Mouse (Mus musculus): ENCODE results near the gene Gm4301.
A peak's percentile ranks its signal among the peaks of the same experiment; 100 is the strongest.
"Not testable (repeated sequence)": the region's sequence is repeated elsewhere in the genome, so short reads cannot be mapped to it uniquely, and the experiment has no call there.

Gene Gm4301

DNA sequence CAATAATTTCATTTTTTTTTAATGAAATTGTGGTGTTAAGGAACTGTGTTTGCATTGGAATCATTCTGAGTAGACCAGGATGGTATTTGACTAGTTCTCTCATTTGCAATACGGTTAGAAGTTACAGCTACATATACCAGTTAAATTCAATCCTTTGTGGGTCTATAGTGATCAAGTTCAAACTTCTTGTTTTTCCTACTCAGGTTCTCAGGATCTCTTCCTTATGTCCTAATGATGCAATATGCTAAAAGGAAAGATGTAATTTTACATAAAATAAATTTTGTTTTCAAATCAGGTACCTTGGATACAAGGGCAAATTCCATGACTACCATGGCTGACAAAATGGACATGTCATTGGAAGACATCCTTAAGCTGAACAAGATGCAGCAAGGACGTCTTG, at the start of gene Gm4301:
Gene Gm4301 (plus strand): TSS at position 301 of the 400 bp plus-strand sequence.
- DNase-seq, result not testable (repeated sequence)

DNA sequence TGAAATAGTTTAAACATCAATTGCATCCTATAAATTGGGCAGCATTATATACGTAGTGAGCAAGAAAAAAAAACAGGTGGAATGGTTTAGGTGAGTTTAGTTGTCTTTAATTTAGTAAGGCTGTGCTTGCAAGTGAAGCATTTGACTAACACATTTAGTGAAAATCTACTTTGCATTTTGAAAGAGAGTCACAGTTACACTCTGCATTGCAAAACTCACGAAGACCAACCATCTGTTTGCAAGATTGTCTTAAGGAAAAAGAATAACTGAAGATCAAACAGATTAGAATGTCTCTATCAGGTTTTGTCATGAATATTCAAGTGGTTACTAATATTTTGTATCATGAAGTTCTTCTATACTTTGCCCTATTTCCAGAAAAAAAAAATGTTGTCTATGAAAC, 39.4 kb upstream of the Gm4301 start:
- DNase-seq, result no peak

DNA sequence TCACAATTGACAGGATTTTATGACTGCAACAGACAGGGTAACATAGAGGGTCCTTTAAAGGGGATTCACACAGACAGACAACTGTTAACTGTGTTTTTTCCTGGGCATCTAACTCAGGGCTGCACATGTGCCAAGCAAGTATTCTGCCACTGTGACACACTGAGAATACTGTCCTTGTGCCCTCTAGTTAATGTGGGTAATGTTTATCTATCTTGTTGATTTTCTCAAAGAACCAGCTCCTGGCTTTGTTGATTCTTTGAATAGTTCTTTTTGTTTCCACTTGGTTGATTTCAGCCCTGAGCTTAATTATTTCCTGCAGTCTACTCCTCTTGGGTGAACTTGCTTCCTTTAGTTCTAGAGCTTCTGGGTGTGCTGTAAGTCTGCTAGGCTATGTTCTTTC, 35.4 kb upstream of the Gm4301 start:
- DNase-seq, result not testable (repeated sequence)

GRCm38 (mm10) chr10:100340536-100340935, 5.1 kb downstream of the Gm4301 start, which contains the start of gene Gm4302:
Gm4302 (plus strand) TSS chr10:100340836.
- DNase-seq, result not testable (repeated sequence)

GRCm38 (mm10) chr10:100345672-100346071, 10.2 kb downstream of the Gm4301 start, which contains the start of gene Gm4303:
Gm4303 (plus strand) TSS chr10:100345972.
- DNase-seq, result not testable (repeated sequence)

DNA sequence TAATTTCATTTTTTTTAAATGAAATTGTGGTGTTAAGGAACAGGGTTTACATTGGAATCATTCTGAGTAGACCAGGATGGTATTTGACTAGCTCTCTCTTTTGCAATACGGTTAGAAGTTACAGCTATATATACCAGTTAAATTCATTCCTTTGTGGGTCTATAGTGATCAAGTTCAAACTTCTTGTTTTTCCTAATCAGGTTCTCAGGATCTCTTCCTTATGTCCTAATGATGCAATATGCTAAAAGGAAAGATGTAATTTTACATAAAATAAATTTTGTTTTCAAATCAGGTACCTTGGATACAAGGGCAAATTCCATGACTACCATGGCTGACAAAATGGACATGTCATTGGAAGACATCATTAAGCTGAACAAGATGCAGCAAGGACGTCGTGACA, 15.3 kb downstream of the Gm4301 start, which contains the start of gene Gm4305:
Gene Gm4305 (plus strand): TSS at position 301 of the 400 bp plus-strand sequence.
- not testable (repeated sequence) for DNase-seq

- peak; percentile 4 for DNase-seq
Observed at GRCm38 (mm10) chr10:100356841-100357240, 21.4 kb downstream of the Gm4301 start.

DNA sequence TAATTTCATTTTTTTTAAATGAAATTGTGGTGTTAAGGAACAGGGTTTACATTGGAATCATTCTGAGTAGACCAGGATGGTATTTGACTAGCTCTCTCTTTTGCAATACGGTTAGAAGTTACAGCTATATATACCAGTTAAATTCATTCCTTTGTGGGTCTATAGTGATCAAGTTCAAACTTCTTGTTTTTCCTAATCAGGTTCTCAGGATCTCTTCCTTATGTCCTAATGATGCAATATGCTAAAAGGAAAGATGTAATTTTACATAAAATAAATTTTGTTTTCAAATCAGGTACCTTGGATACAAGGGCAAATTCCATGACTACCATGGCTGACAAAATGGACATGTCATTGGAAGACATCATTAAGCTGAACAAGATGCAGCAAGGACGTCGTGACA, 25.6 kb downstream of the Gm4301 start, which contains the start of gene Gm4307:
Gene Gm4307 (plus strand): TSS at position 301 of the 400 bp plus-strand sequence.
- not testable (repeated sequence) for DNase-seq

GRCm38 (mm10) chr10:100382460-100382859, 47.0 kb downstream of the Gm4301 start, which contains the start of gene Gm4312:
Gm4312 (minus strand) TSS chr10:100382560.
- DNase-seq, result not testable (repeated sequence)
